11 mouse cellular contexts compared by ENCODE assay signal in genomic region chr11:74721141-74721540, GRCm38 (mm10). TPM values are rescaled to one million over a fixed set of nuclear protein-coding genes. Genes with fewer than 3 reads are reported as not detected.
DNase-seq lines count a peak whose midpoint lies in the region; ATAC-seq and TF ChIP-seq lines count a peak whose summit lies in the region.
"Had no signal": no experiment of that assay in that cellular context is flagged by ENCODE, and none has a peak within 500 bp of the region (broad histone marks: within the 10 kb centered on the region; RNA-seq: fewer than 3 reads in every experiment).

No protein-coding gene starts in this region.

- no peak for DNase-seq in heart, embryonic 10.5 days (ENCODE audit: low spot score)
- no peak for DNase-seq in heart, postnatal 36 days
- DNase-seq in lung, postnatal 36 days: no peak
- DNase-seq in right cerebral cortex, postnatal 25 days: no peak
- DNase-seq in gastrocnemius, postnatal 25 days: no peak
- DNase-seq: cerebellum, adult 18-20 months; kidney, postnatal 14 days had no signal

- H3ac ChIP-seq in myocyte (ENCODE audit: control insufficient read depth, insufficient read length): no peak overlapping the region

- no peak overlapping the region for H3K9ac ChIP-seq in lung, embryonic 16.5 days (ENCODE audit: low read length)
- H3K9ac ChIP-seq in hindbrain, embryonic 15.5 days: no peak overlapping the region

- H3K36me3 ChIP-seq in heart, embryonic 10.5 days: no peaks in the 10 kb centered on the region
- H3K36me3 ChIP-seq in lung, embryonic 16.5 days (ENCODE audit: control insufficient read depth, insufficient read depth, low read length): no peaks in the 10 kb centered on the region
- no peaks in the 10 kb centered on the region for H3K36me3 ChIP-seq in hindbrain, embryonic 15.5 days
- H3K36me3 ChIP-seq in myocyte (ENCODE audit: control insufficient read depth, insufficient read depth): no peaks in the 10 kb centered on the region

- H3K27ac ChIP-seq in heart, embryonic 10.5 days: no peak overlapping the region
- H3K27ac ChIP-seq in lung, embryonic 16.5 days (ENCODE audit: low read length): no peak overlapping the region
- no peak overlapping the region for H3K27ac ChIP-seq in hindbrain, embryonic 15.5 days (replicated peaks)

- 0 out of 2 replicates have a peak overlapping the region, but pooled peaks have one; percentile 8 for H3K4me3 ChIP-seq in heart, embryonic 10.5 days
- no peak overlapping the region for H3K4me3 ChIP-seq in lung, embryonic 16.5 days (ENCODE audit: low read length)
- H3K4me3 ChIP-seq in hindbrain, embryonic 15.5 days: peak overlapping the region; percentile 4; the same call in 1 of the 2 replicates
- no peak overlapping the region for H3K4me3 ChIP-seq in myocyte

- TF ChIP-seq POLR2A in myocyte (IDR thresholded peaks at IDR 0.05; ENCODE audit: insufficient read length, low read depth): no peak

- intact Hi-C loops in heart, postnatal 36 days (cut with DNase I): loop anchor here (5.0 kb wide), 1 partner anchor 106 kb away; no protein-coding TSS in a partner anchor

- WGBS in heart, embryonic 10.5 days: 56% methylated on average over 2 of the region's 2 CpGs
- WGBS in lung, embryonic 16.5 days: 61% methylated on average over 2 of the region's 2 CpGs
- WGBS in hindbrain, embryonic 15.5 days: 63% methylated on average over 2 of the region's 2 CpGs

- no peaks in the 10 kb centered on the region for H3K9me3 ChIP-seq in heart, embryonic 10.5 days
- no peaks in the 10 kb centered on the region for H3K9me3 ChIP-seq in lung, embryonic 16.5 days (ENCODE audit: control insufficient read depth, low read length)
- H3K9me3 ChIP-seq in hindbrain, embryonic 15.5 days: no peaks in the 10 kb centered on the region

- H3K27me3 ChIP-seq in heart, embryonic 10.5 days (ENCODE audit: insufficient read depth, poor library complexity, severe bottlenecking): no peaks in the 10 kb centered on the region
- no peaks in the 10 kb centered on the region for H3K27me3 ChIP-seq in lung, embryonic 16.5 days (ENCODE audit: control insufficient read depth, insufficient read depth, low read depth, low read length)
- no peaks in the 10 kb centered on the region for H3K27me3 ChIP-seq in hindbrain, embryonic 15.5 days
- H3K27me3 ChIP-seq in myocyte (ENCODE audit: control insufficient read depth, insufficient read depth, insufficient read length): no peaks in the 10 kb centered on the region

- peaks cover 72% of the 10 kb centered on the region for H3K79me2 ChIP-seq in myocyte (ENCODE audit: control insufficient read depth, insufficient read depth)

- no peak for ATAC-seq in lung, embryonic 16.5 days (ENCODE audit: low read depth)
- ATAC-seq in hindbrain, embryonic 15.5 days (ENCODE audit: low FRiP score, low read depth): no peak
- ATAC-seq: activated CD4-positive, CD25-positive, alpha-beta regulatory T cell, adult 4 months had no signal

- peak overlapping the region; percentile 31; the same call in 1 of the 2 replicates for H3K4me2 ChIP-seq in lung, embryonic 16.5 days (ENCODE audit: low read depth, low read length)
- H3K4me2 ChIP-seq in hindbrain, embryonic 15.5 days: peak overlapping the region; percentile 46
- peak overlapping the region; percentile 83 for H3K4me2 ChIP-seq in myocyte (ENCODE audit: low read depth)

- H3K4me1 ChIP-seq in heart, embryonic 10.5 days: peaks cover 31% of the 10 kb centered on the region
- H3K4me1 ChIP-seq in lung, embryonic 16.5 days (replicated peaks; ENCODE audit: control insufficient read depth, insufficient read depth, low read length): peaks cover 22% of the 10 kb centered on the region
- peaks cover 46% of the 10 kb centered on the region for H3K4me1 ChIP-seq in hindbrain, embryonic 15.5 days (replicated peaks)

TF ChIP-seq in myocyte, 11 proteins besides CTCF, POLR2A, EP300 and RAD21:
- no peak for TF ChIP-seq SRF (IDR thresholded peaks at IDR 0.05; ENCODE audit: control insufficient read depth, insufficient read length, low read depth)
- no peak for TF ChIP-seq TCF3 (IDR thresholded peaks at IDR 0.05; ENCODE audit: insufficient read length, low read depth)
- no peak for TF ChIP-seq TCF12 (IDR thresholded peaks at IDR 0.05; ENCODE audit: insufficient read depth, poor library complexity, severe bottlenecking)
- no peak for TF ChIP-seq USF1 (IDR thresholded peaks at IDR 0.05; ENCODE audit: low read depth)
- no peak for TF ChIP-seq CEBPB (IDR thresholded peaks at IDR 0.05; ENCODE audit: insufficient read depth, poor library complexity, severe bottlenecking)
- no peak for TF ChIP-seq POLR2AphosphoS2 (IDR thresholded peaks at IDR 0.05; ENCODE audit: insufficient read length, low read depth)
- no peak for TF ChIP-seq MYOD1 (IDR thresholded peaks at IDR 0.05; ENCODE audit: control insufficient read depth in 1 of 3, insufficient read length in 2 of 3, low read depth in 2 of 3)
- no peak for TF ChIP-seq MYOG (IDR thresholded peaks at IDR 0.05; ENCODE audit: control insufficient read depth in 1 of 3, insufficient read depth in 1 of 3, insufficient read length in 2 of 3, low read depth in 2 of 3)
- no peak for TF ChIP-seq REST (IDR thresholded peaks at IDR 0.05; ENCODE audit: insufficient read depth, insufficient read length)
- TF ChIP-seq MAX (IDR thresholded peaks at IDR 0.05; ENCODE audit: low read depth): no peak
- TF ChIP-seq E2F4 (IDR thresholded peaks at IDR 0.05; ENCODE audit: insufficient read depth): no peak
TF ChIP-seq in myocyte: peak in this region for 0.

RNA-seq across cellular contexts. Expression of gene Pafah1b1, which starts 3.3 kb away (rescaled TPM):
- 47.2 and 55.8 TPM in 2 replicates for polyA plus RNA-seq in heart, embryonic 10.5 days (2016; fragmentation: Nextera tagmentation; extraction: Ambion mirVana)
- total RNA-seq in heart, postnatal 36 days (2021): 100 to 1,000 TPM; 201 to 204 TPM
- polyA plus RNA-seq in lung, embryonic 16.5 days (2015; fragmentation: Nextera tagmentation; extraction: Ambion mirVana): 40.7 and 44.9 TPM in 2 replicates
- polyA plus RNA-seq in hindbrain, embryonic 15.5 days (2015; fragmentation: Nextera tagmentation; extraction: Ambion mirVana): 45.8 and 50.4 TPM in 2 replicates
- 32.6 TPM for polyA plus RNA-seq in myocyte (2012; fragmentation: generic; extraction: Trizol)
- 100 to 1,000 TPM in 1 of 2 experiments, 10 to 100 TPM in 1; 96.4 to 101 TPM for total RNA-seq in gastrocnemius, postnatal 25 days (2021)

RNA-seq across cellular contexts. Expression of gene Mettl16, which starts 49.5 kb away (rescaled TPM):
- polyA plus RNA-seq in heart, embryonic 10.5 days (2016; fragmentation: Nextera tagmentation; extraction: Ambion mirVana): 43.2 and 52.9 TPM in 2 replicates
- 10 to 100 TPM; 13.0 to 13.8 TPM for total RNA-seq in heart, postnatal 36 days (2021)
- 44.3 and 47.5 TPM in 2 replicates for polyA plus RNA-seq in lung, embryonic 16.5 days (2015; fragmentation: Nextera tagmentation; extraction: Ambion mirVana)
- 51.9 and 53.5 TPM in 2 replicates for polyA plus RNA-seq in hindbrain, embryonic 15.5 days (2015; fragmentation: Nextera tagmentation; extraction: Ambion mirVana)
- polyA plus RNA-seq in myocyte (2012; fragmentation: generic; extraction: Trizol): 10.9 TPM
- total RNA-seq in gastrocnemius, postnatal 25 days (2021): 10 to 100 TPM in 1 of 2 experiments, 1 to 10 TPM in 1; 8.4 to 10.9 TPM

Comparison
In these comparisons a context has a peak if more than half of its experiments do, and no peak if none do; other contexts are left out.
1. H3K4me3 ChIP-seq: peak in heart, embryonic 10.5 days (single experiment) and hindbrain, embryonic 15.5 days (single experiment); none in lung, embryonic 16.5 days (single experiment) and myocyte (single experiment).
2. H3K4me2 ChIP-seq: peak in every context shown above with its lines; median percentile 83 in myocyte; 46 in hindbrain, embryonic 15.5 days; 31 in lung, embryonic 16.5 days.